24 mouse cellular contexts compared by ENCODE assay signal in the genomic region with DNA sequence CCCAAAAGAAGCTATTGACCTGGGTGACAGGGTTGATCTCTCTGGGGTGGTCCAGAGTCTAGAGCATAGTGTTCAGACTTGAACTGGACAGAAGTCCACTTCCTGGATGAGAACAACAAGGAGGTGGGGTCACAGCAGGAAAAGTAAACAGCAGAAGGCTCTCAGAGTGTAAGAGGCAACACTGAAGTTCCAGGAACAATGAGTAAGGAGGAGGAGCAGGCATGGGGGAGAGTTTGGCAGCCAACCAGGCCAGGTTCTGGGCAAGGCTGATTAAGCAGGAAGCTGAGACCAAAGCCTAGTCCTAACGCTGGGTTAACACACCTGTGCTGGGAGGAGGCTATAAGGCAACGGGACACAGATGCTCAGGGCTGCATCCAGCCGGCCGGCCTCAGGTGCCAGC. TPM values are rescaled to one million over a fixed set of nuclear protein-coding genes. Genes with fewer than 3 reads are reported as not detected.
DNase-seq lines count a peak whose midpoint lies in the region; ATAC-seq and TF ChIP-seq lines count a peak whose summit lies in the region.
"Had no signal": no experiment of that assay in that cellular context is flagged by ENCODE, and none has a peak within 500 bp of the region (broad histone marks: within the 10 kb centered on the region; RNA-seq: fewer than 3 reads in every experiment).

No protein-coding gene starts in this region.

- 0 out of 2 replicates have a peak, but pooled peaks have one; percentile 25 for ATAC-seq in intestine, postnatal 0 days
- ATAC-seq in intestine, embryonic 16.5 days, result no peak
- ATAC-seq in forebrain, embryonic 11.5 days (replicated peaks; ENCODE audit: low FRiP score), result no peak
- ATAC-seq: activated CD4-positive, CD25-positive, alpha-beta regulatory T cell, adult 4 months; forebrain, postnatal 0 days; midbrain, embryonic 15.5 days had no signal

- H3K9ac ChIP-seq in intestine, postnatal 0 days (ENCODE audit: low read depth, low read length), result no peak overlapping the region
- no peak overlapping the region for H3K9ac ChIP-seq in intestine, embryonic 16.5 days (ENCODE audit: low read depth, low read length)
- H3K9ac ChIP-seq in forebrain, embryonic 11.5 days (ENCODE audit: low read length), result no peak overlapping the region
- H3K9ac ChIP-seq: forebrain, postnatal 0 days; heart, embryonic 13.5 days; hindbrain, embryonic 14.5 days; kidney, embryonic 15.5 days; lung, embryonic 14.5 days; midbrain, embryonic 15.5 days had no signal

- TF ChIP-seq CTCF in intestine, postnatal 0 days (IDR thresholded peaks at IDR 0.05; ENCODE audit: low read depth), result no peak

- no peak overlapping the region for H3K4me3 ChIP-seq in intestine, postnatal 0 days (ENCODE audit: low read depth, low read length)
- H3K4me3 ChIP-seq in intestine, embryonic 16.5 days (ENCODE audit: low read length), result no peak overlapping the region
- no peak overlapping the region for H3K4me3 ChIP-seq in forebrain, embryonic 11.5 days (ENCODE audit: low read depth, low read length)
- H3K4me3 ChIP-seq: heart, embryonic 13.5 days; kidney, embryonic 15.5 days; megakaryocyte, embryonic 14.5 days; midbrain, embryonic 15.5 days; myocyte had no signal

- no peaks in the 10 kb centered on the region for H3K36me3 ChIP-seq in intestine, postnatal 0 days (ENCODE audit: control insufficient read depth, insufficient read depth)
- no peaks in the 10 kb centered on the region for H3K36me3 ChIP-seq in intestine, embryonic 16.5 days (ENCODE audit: control insufficient read depth, insufficient read depth, low read length)
- H3K36me3 ChIP-seq in forebrain, embryonic 11.5 days (ENCODE audit: control insufficient read depth, insufficient read depth, low read length), result no peaks in the 10 kb centered on the region
- H3K36me3 ChIP-seq: G1E; heart, embryonic 13.5 days; kidney, embryonic 15.5 days; midbrain, embryonic 15.5 days had no signal

- H3K27me3 ChIP-seq in intestine, postnatal 0 days (replicated peaks; ENCODE audit: control insufficient read depth, insufficient read depth, low read length), result no peaks in the 10 kb centered on the region
- no peaks in the 10 kb centered on the region for H3K27me3 ChIP-seq in intestine, embryonic 16.5 days (replicated peaks; ENCODE audit: control insufficient read depth, insufficient read depth, low read length)
- no peaks in the 10 kb centered on the region for H3K27me3 ChIP-seq in forebrain, embryonic 11.5 days (ENCODE audit: control insufficient read depth, insufficient read depth, low read length)
- H3K27me3 ChIP-seq: heart, embryonic 13.5 days; kidney, embryonic 15.5 days; midbrain, embryonic 15.5 days had no signal

- DNase-seq in urinary bladder, postnatal 14 days (ENCODE audit: low spot score), result peak; percentile 54
- DNase-seq in urinary bladder, adult 2 months (ENCODE audit: low spot score), result no peak
- DNase-seq in ovary, postnatal 14 days (ENCODE audit: low spot score), result peak; percentile 13
- no peak for DNase-seq in forebrain, embryonic 11.5 days (ENCODE audit: low spot score)
- no peak for DNase-seq in left cerebral cortex, adult 8-10 months (ENCODE audit: low spot score in 2 of 2)
- DNase-seq: adrenal gland, postnatal 10 days; cerebellum, postnatal 14 days; forebrain, postnatal 0 days; gastrocnemius, postnatal 10 days; heart, adult 18-20 months; lung, embryonic 14.5 days; retina, postnatal 1 day; right cerebral cortex, postnatal 4 days; thymus, postnatal 25 days had no signal

- 47% methylated on average over 4 of the region's 4 CpGs for WGBS in intestine, postnatal 0 days
- 61% methylated on average over 4 of the region's 4 CpGs for WGBS in intestine, embryonic 16.5 days
- WGBS in forebrain, embryonic 11.5 days, result 72% methylated on average over 4 of the region's 4 CpGs

- H3K4me2 ChIP-seq in intestine, postnatal 0 days (replicated peaks; ENCODE audit: low read depth), result no peak overlapping the region
- no peak overlapping the region for H3K4me2 ChIP-seq in intestine, embryonic 16.5 days (ENCODE audit: low read depth, low read length)
- H3K4me2 ChIP-seq in forebrain, embryonic 11.5 days (ENCODE audit: low read depth, low read length, severe bottlenecking), result no peak overlapping the region
- H3K4me2 ChIP-seq: heart, embryonic 13.5 days; hindbrain, embryonic 14.5 days; kidney, embryonic 15.5 days; lung, embryonic 14.5 days; midbrain, embryonic 15.5 days had no signal

- no peak overlapping the region for H3K27ac ChIP-seq in intestine, postnatal 0 days (ENCODE audit: low read depth, low read length)
- H3K27ac ChIP-seq in intestine, embryonic 16.5 days (ENCODE audit: low read length), result no peak overlapping the region
- no peak overlapping the region for H3K27ac ChIP-seq in forebrain, embryonic 11.5 days (ENCODE audit: low read depth, low read length)
- H3K27ac ChIP-seq: heart, embryonic 13.5 days; hindbrain, embryonic 14.5 days; kidney, embryonic 15.5 days; midbrain, embryonic 15.5 days had no signal

- no peaks in the 10 kb centered on the region for H3K4me1 ChIP-seq in intestine, postnatal 0 days (replicated peaks; ENCODE audit: control insufficient read depth, insufficient read depth, low read length)
- no peaks in the 10 kb centered on the region for H3K4me1 ChIP-seq in intestine, embryonic 16.5 days (ENCODE audit: control insufficient read depth, insufficient read depth, low read length)
- H3K4me1 ChIP-seq in forebrain, embryonic 11.5 days (replicated peaks; ENCODE audit: control insufficient read depth, insufficient read depth, low read length), result no peaks in the 10 kb centered on the region
- H3K4me1 ChIP-seq: heart, embryonic 13.5 days; kidney, embryonic 15.5 days; midbrain, embryonic 15.5 days had no signal

- H3K9me3 ChIP-seq in intestine, postnatal 0 days (ENCODE audit: control insufficient read depth), result no peaks in the 10 kb centered on the region
- H3K9me3 ChIP-seq in intestine, embryonic 16.5 days (ENCODE audit: control insufficient read depth, low read length), result no peaks in the 10 kb centered on the region
- H3K9me3 ChIP-seq in forebrain, embryonic 11.5 days (ENCODE audit: control insufficient read depth, low read length), result no peaks in the 10 kb centered on the region
- H3K9me3 ChIP-seq: G1E; heart, embryonic 13.5 days; kidney, embryonic 15.5 days; megakaryocyte, embryonic 14.5 days; midbrain, embryonic 15.5 days had no signal

RNA-seq across cellular contexts. Expression of gene Larp4b, which starts 19.9 kb away (rescaled TPM):
- polyA plus RNA-seq in intestine, postnatal 0 days (2015; fragmentation: Nextera tagmentation; extraction: Ambion mirVana), result 32.5 and 35.8 TPM in 2 replicates
- 32.1 and 36.6 TPM in 2 replicates for polyA plus RNA-seq in intestine, embryonic 16.5 days (2015; fragmentation: Nextera tagmentation; extraction: Ambion mirVana)
- 21.7 and 27.3 TPM in 2 replicates for polyA plus RNA-seq in urinary bladder, adult 2 months (2012; rRNA removed)
- polyA plus RNA-seq in forebrain, embryonic 11.5 days (2014; fragmentation: Nextera tagmentation; extraction: Ambion mirVana), result 42.5 and 46.2 TPM in 2 replicates
- 10 to 100 TPM; 69.5 to 73.6 (median 71.9) TPM for total RNA-seq in left cerebral cortex, adult 8-10 months (2022)

Comparison
In these comparisons a context has a peak if more than half of its experiments do, and no peak if none do; other contexts are left out.
1. DNase-seq: peak in urinary bladder, postnatal 14 days (single experiment) and ovary, postnatal 14 days (single experiment); none in urinary bladder, adult 2 months (single experiment), forebrain, embryonic 11.5 days (single experiment) and left cerebral cortex, adult 8-10 months (0 of 2).